Mouse (Mus musculus) liver, embryonic 13.5 days (tissue): ENCODE data around the gene Farp1. TPM values are rescaled to one million over a fixed set of nuclear protein-coding genes. Genes with fewer than 3 reads are reported as not detected.

Experiments used
- ATAC-seq: fragments of 200-750 bp; cut with Nextera tagmentation; 2 replicates; pipeline ENCODE4 v1.8.0; 2017; ENCODE audit warnings: low read depth, mild to moderate bottlenecking, moderate number of reproducible peaks, moderate library complexity
- DNase-seq: peaks from one replicate; pipeline ENCODE4 v3.0.0; 2022
- H3K27ac ChIP-seq: fragments of 300-500 bp; sonication (generic); 2 replicates; pipeline ENCODE4 v1.5.1; 2015; ENCODE audit warnings: moderate library complexity, mild to moderate bottlenecking, inconsistent platforms
- H3K27me3 ChIP-seq: fragments of 300-500 bp; sonication (generic); 2 replicates; pipeline ENCODE4 v1.6.1; 2015; ENCODE audit warnings: mild to moderate bottlenecking, inconsistent platforms
- H3K36me3 ChIP-seq: fragments of 300-500 bp; sonication (generic); 2 replicates; pipeline ENCODE4 v1.6.1; 2015; ENCODE audit warnings: mild to moderate bottlenecking, inconsistent platforms
- H3K4me1 ChIP-seq: fragments of 300-500 bp; sonication (generic); replicated peaks from 2 replicates; pipeline ENCODE4 v1.6.1; 2015; ENCODE audit warnings: inconsistent platforms
- H3K4me2 ChIP-seq: fragments of 300-500 bp; sonication (generic); 2 replicates; pipeline ENCODE4 v1.6.1; 2015; ENCODE audit warnings: inconsistent platforms, mild to moderate bottlenecking, moderate library complexity
- H3K4me3 ChIP-seq: fragments of 300-500 bp; sonication (generic); replicated peaks from 2 replicates; pipeline ENCODE4 v1.5.1; 2015; ENCODE audit warnings: mild to moderate bottlenecking, inconsistent platforms
- H3K9ac ChIP-seq: fragments of 300-500 bp; sonication (generic); 2 replicates; pipeline ENCODE4 v1.6.1; 2015; ENCODE audit warnings: mild to moderate bottlenecking, inconsistent platforms
- H3K9me3 ChIP-seq: fragments of 300-500 bp; sonication (generic); replicated peaks from 2 replicates; pipeline ENCODE4 v1.6.1; 2016; ENCODE audit warnings: inconsistent platforms
- WGBS: fragments of 180-500 bp; shearing (Covaris S2); methylation state at CpG from one replicate; pipeline ENCODE4 v1.1.7; 2015; ENCODE audit not compliant: insufficient replicate concordance; 5-methylcytosine and 5-hydroxymethylcytosine counted together
- polyA plus RNA-seq: library from polyadenylated mRNA; unstranded; fragments of >200 nt; fragmentation: Nextera tagmentation; extraction: Ambion mirVana; gene quantifications from 2 replicates; pipeline ENCODE4 v1.2.1, GENCODE M21; 2015

Farp1 gene
- polyA plus RNA-seq, 1 experiment from 2014 or later, result 3.4 TPM

DNA sequence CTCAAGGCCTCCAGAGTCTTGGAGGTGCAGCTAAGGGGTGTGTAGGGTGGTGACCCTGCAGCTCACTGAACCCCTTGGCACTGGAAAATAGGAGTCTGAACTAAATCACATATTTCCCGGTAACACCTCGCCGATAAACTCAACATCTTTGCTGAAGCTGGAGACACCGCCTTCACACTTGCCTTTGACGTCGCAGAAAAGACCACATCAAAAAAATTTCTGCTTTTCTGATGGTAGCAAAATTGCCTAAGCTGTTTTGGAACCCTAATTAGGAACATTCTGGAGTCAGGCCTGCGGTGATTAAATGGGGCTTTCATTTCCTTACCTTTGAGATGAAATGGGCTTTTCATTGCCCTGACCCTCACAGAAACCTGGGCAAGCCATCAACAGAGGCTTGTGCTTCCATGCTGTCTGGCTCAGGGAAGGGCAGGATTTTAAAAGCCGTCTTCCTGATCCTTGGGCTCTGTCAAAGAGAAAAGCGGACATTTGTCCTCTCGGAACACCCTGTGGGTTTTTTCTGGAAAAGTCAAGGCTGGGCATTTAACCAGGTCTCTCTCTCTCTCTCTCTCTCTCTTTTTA, 72.8 kb downstream of the Farp1 start:
- Histone ChIP-seq H3K9ac (no peak overlapping the region), H3K9me3 (no peaks in the 10 kb centered on the region), H3K4me3 (no peak overlapping the region), H3K4me1 (peaks cover 20% of the 10 kb centered on the region), H3K36me3 (no peaks in the 10 kb centered on the region), H3K4me2 (no peak overlapping the region), H3K27ac (peak overlapping the region; percentile 57; the same call in 1 of the 2 replicates), H3K27me3 (no peaks in the 10 kb centered on the region)
- no peak for ATAC-seq
- WGBS, result 77% methylated on average over 10 of the region's 10 CpGs
- no peak for DNase-seq

GRCm38 (mm10) chr14:121108439-121109115, 73.6 kb downstream of the Farp1 start:
- Histone ChIP-seq H3K9ac (no peak overlapping the region), H3K4me1 (peaks cover 20% of the 10 kb centered on the region), H3K27me3 (no peaks in the 10 kb centered on the region), H3K36me3 (no peaks in the 10 kb centered on the region), H3K4me3 (no peak overlapping the region), H3K27ac (peak overlapping the region; percentile 57; the same call in 1 of the 2 replicates), H3K4me2 (no peak overlapping the region), H3K9me3 (no peaks in the 10 kb centered on the region)
- DNase-seq, result no peak
- no peak for ATAC-seq
- WGBS, result 50% methylated on average over 8 of the region's 8 CpGs

DNA sequence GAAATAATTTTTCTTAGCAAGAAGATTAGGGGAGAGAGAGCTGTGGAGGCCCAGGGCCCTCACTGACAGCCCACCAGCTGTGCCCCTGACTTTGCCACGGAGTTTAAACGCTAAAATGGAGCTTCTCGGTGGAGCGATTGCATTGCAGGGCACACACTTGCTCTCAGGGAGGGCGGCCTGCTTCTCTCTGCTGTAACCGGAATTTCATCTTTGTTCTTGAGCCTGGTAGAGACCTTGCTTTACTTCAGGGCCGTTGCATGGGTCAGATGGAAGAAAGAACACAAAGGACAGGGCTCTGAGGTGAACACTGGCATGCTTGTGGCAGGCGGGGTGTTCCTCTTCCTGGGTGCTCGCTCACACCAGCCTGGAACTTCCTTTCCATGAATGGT, 74.1 kb downstream of the Farp1 start:
- no peak overlapping the region for H3K4me2 ChIP-seq
- H3K9me3 ChIP-seq, result no peaks in the 10 kb centered on the region
- no peak overlapping the region for H3K9ac ChIP-seq
- DNase-seq (no peak), ATAC-seq (no peak)
- no peaks in the 10 kb centered on the region for H3K27me3 ChIP-seq
- no peak overlapping the region for H3K27ac ChIP-seq
- WGBS, result 48% methylated on average over 9 of the region's 9 CpGs
- H3K4me1 ChIP-seq, result peaks cover 20% of the 10 kb centered on the region
- H3K36me3 ChIP-seq, result no peaks in the 10 kb centered on the region
- no peak overlapping the region for H3K4me3 ChIP-seq

DNA sequence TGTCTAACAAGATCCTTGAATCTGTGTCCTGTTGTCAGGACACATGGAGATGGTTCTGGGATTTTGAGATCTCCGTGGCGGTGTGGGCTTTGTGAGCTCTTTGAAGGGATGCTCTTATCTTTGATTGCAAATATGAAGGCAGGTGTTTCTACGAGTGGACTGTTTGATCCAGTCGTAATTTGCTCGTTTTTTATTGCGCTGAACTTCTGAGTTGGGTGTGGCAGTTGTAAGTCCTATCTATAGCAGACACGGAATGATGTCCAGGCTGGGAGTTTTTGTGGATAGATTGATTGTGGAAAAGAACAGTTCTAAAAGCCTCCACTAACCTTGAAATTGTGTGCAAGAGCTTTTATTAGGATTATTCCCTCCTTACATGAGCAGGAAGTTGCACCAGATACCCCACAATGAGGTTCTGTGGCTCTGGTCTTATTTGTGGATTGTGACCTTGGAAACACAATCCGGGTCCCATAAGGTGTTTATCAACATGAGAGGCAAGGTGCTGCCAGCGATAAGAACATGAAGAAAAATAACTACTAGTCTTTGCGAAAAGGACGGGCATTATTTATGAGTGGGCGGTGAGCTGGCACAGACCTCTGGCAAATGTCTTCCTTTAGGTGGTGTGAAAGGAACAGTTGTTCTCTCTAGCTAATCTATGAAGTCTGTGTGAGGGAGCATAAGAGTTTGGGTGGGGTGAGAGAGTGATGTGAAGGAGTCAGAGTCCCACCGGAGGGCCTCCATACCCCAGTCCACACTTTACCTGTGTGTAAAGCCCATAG, 75.7 kb downstream of the Farp1 start:
- H3K4me3 ChIP-seq, result no peak overlapping the region
- H3K27me3 ChIP-seq, result no peaks in the 10 kb centered on the region
- no peaks in the 10 kb centered on the region for H3K9me3 ChIP-seq
- DNase-seq (no peak), ATAC-seq (peak; percentile 41; the same call in 1 of the 2 replicates)
- WGBS, result 71% methylated on average over 13 of the region's 13 CpGs
- peaks cover 20% of the 10 kb centered on the region for H3K4me1 ChIP-seq
- no peak overlapping the region for H3K9ac ChIP-seq
- no peak overlapping the region for H3K4me2 ChIP-seq
- no peaks in the 10 kb centered on the region for H3K36me3 ChIP-seq
- no peak overlapping the region for H3K27ac ChIP-seq

DNA sequence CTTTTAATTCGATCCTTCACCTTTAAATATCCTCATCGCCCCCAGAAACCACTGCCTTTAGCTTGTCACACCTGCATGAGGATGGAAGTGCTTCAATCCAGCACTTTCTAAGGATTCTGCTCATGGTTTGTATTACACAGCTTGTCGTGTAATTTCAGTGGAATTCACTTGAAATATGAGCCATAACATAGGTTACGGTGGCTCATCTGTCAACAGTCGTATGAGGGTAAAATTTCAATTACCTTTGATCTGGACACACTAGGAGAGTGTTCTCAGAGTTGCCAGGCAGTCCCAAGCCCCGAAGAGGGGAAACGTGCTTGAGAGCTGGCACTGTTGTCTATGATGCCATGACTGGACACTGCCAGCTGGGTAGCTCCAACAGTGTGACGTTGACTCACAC, 77.1 kb downstream of the Farp1 start:
- H3K4me2 ChIP-seq, result no peak overlapping the region
- H3K4me3 ChIP-seq, result no peak overlapping the region
- DNase-seq, result no peak
- no peaks in the 10 kb centered on the region for H3K36me3 ChIP-seq
- no peak for ATAC-seq
- no peaks in the 10 kb centered on the region for H3K9me3 ChIP-seq
- H3K27me3 ChIP-seq, result no peaks in the 10 kb centered on the region
- WGBS, result 77% methylated on average over 8 of the region's 8 CpGs
- H3K9ac ChIP-seq, result no peak overlapping the region
- H3K4me1 ChIP-seq, result peaks cover 12% of the 10 kb centered on the region
- H3K27ac ChIP-seq, result no peak overlapping the region

DNA sequence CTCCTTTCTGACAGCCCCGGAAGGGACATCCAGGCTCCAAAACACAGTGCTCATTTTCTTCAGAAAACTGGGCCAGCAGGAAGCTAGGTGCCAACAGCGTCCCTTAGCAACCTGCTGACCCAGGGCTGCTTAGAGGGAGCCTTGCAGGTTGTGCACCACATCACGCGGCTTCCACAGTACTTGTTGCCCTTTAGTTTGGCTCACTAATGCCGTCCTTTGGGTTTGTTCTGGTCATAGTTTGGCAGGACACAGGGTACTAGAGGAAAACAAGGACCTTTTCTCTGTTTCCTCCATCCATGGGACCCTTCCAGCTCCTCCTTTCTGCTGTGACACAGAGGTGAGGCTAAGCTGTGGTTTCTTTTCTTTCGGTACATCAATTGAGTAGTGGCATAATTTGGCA, 78.8 kb downstream of the Farp1 start:
- ATAC-seq, result no peak
- no peaks in the 10 kb centered on the region for H3K36me3 ChIP-seq
- no peak for DNase-seq
- no peaks in the 10 kb centered on the region for H3K27me3 ChIP-seq
- no peak overlapping the region for H3K4me3 ChIP-seq
- no peak overlapping the region for H3K4me2 ChIP-seq
- no peak overlapping the region for H3K27ac ChIP-seq
- H3K4me1 ChIP-seq, result peaks cover 7% of the 10 kb centered on the region; the same call in 1 of the 2 replicates
- H3K9me3 ChIP-seq, result no peaks in the 10 kb centered on the region
- WGBS, result 72% methylated on average over 6 of the region's 6 CpGs
- no peak overlapping the region for H3K9ac ChIP-seq

GRCm38 (mm10) chr14:121116696-121117095, 81.7 kb downstream of the Farp1 start:
- no peak overlapping the region for H3K27ac ChIP-seq
- H3K4me3 ChIP-seq, result no peak overlapping the region
- WGBS, result 73% methylated on average over 4 of the region's 4 CpGs
- H3K9ac ChIP-seq, result no peak overlapping the region
- no peak overlapping the region for H3K4me2 ChIP-seq
- DNase-seq (no peak), ATAC-seq (no peak)
- H3K4me1 ChIP-seq, result peaks cover 4% of the 10 kb centered on the region
- H3K27me3 ChIP-seq, result no peaks in the 10 kb centered on the region
- no peaks in the 10 kb centered on the region for H3K36me3 ChIP-seq
- H3K9me3 ChIP-seq, result no peaks in the 10 kb centered on the region

DNA sequence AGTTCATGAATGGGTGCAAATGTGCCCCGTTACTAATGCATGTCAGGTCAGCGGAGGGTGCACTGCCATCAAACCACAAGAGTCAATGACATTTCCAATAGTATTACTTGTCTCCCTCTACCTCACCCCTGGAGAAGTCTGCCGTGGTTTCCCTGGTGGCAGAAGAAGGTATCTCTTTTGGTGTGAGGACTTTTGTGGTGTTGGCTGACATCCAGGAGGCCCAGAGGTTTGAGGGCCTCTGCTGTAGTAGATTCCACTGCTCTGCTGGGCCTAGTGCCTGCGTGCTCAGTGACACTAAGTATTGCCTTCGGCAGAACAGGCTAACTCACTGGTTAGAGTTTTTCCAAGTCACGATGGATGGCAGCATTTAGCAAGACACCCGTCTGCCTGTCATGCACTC, 83.9 kb downstream of the Farp1 start:
- 68% methylated on average over 7 of the region's 7 CpGs for WGBS
- no peak for ATAC-seq

GRCm38 (mm10) chr14:121121664-121122063, 86.7 kb downstream of the Farp1 start:
- no peaks in the 10 kb centered on the region for H3K27me3 ChIP-seq
- H3K4me3 ChIP-seq, result no peak overlapping the region
- peaks cover 28% of the 10 kb centered on the region for H3K4me1 ChIP-seq
- H3K9ac ChIP-seq, result no peak overlapping the region
- H3K9me3 ChIP-seq, result no peaks in the 10 kb centered on the region
- no peak overlapping the region for H3K4me2 ChIP-seq
- no peak overlapping the region for H3K27ac ChIP-seq
- no peaks in the 10 kb centered on the region for H3K36me3 ChIP-seq
- no peak for ATAC-seq
- 48% methylated on average over 3 of the region's 3 CpGs for WGBS
- no peak for DNase-seq

More for the DNA sequence above, 83.9 kb downstream of the Farp1 start:
- Histone ChIP-seq H3K9me3 (no peaks in the 10 kb centered on the region), H3K27me3 (no peaks in the 10 kb centered on the region), H3K4me1 (peaks cover 10% of the 10 kb centered on the region), H3K27ac (no peak overlapping the region), H3K36me3 (no peaks in the 10 kb centered on the region), H3K4me3 (no peak overlapping the region), H3K4me2 (no peak overlapping the region), H3K9ac (no peak overlapping the region)
- DNase-seq, result no peak

DNA sequence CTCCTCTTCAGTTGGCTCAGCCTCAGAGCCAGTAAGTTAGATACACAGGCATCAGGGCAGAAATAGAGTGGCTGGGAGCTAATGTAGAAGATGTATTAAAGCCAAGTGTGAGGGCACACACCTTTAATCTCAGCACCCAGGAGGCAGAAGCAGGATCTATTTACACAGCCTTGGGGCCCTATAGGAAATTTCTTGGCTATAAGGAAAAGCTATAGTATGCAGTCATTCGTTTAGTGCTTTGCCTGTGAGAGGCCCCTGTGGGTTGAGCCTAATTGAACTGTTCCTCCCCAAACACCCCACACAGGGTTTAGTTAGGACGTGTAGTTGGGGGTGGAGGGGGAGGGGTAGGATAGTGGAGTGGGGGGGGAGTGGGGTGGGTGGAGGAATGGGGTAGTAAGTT, 87.9 kb downstream of the Farp1 start:
- no peak overlapping the region for H3K4me2 ChIP-seq
- WGBS, result 35% methylated on average over 2 of the region's 2 CpGs
- no peak for ATAC-seq

DNA sequence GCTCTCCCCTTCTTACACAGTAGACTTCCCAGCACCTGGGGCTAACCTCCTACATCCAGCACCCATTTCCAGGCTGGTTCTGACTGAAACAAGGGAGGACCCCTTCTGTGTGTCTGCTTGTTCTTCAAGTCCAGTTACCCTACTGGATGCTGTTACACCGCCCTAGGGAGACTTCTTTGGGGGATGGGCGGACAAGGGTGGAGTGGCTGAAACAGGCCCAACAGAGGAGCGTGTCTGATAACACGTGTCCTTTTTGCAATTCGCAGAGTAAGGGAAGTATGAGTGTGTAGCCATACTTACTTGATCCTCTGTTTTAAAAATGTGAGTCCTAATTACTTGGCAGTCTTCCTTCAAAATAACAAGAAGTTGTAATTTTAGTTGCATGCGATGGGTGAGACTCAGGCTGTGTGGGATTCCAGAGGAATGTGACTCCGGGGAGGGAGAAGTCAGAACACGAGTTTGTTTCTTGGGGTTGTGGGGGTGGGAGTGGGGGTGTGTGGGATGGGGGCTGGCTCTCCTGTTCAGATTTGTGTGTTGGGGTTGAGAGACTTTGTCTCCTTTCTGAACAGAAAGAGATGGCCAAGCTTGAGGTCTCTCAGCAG, 89.5 kb downstream of the Farp1 start:
- ATAC-seq (peak; percentile 82), DNase-seq (peak; percentile 24)
- no peak overlapping the region; the same call in 1 of the 2 replicates for H3K27ac ChIP-seq
- no peak overlapping the region for H3K4me3 ChIP-seq
- H3K9ac ChIP-seq, result no peak overlapping the region
- 58% methylated on average over 8 of the region's 8 CpGs for WGBS
- no peak overlapping the region for H3K4me2 ChIP-seq
- H3K36me3 ChIP-seq, result no peaks in the 10 kb centered on the region
- peaks cover 36% of the 10 kb centered on the region for H3K4me1 ChIP-seq
- H3K9me3 ChIP-seq, result no peaks in the 10 kb centered on the region
- H3K27me3 ChIP-seq, result no peaks in the 10 kb centered on the region

More for the DNA sequence above, 87.9 kb downstream of the Farp1 start:
- Histone ChIP-seq H3K36me3 (no peaks in the 10 kb centered on the region), H3K9me3 (no peaks in the 10 kb centered on the region), H3K4me1 (peaks cover 28% of the 10 kb centered on the region), H3K27ac (no peak overlapping the region), H3K4me3 (no peak overlapping the region), H3K9ac (no peak overlapping the region), H3K27me3 (no peaks in the 10 kb centered on the region)
- no peak for DNase-seq
